Mouse (Mus musculus) ES-E14 (cell line): ENCODE data around the gene Yeats4. TPM values are rescaled to one million over a fixed set of nuclear protein-coding genes. Genes with fewer than 3 reads are reported as not detected.

Experiments
- DNase-seq: peaks from one replicate; pipeline ENCODE4 v3.0.0-alpha.2; 2013; ENCODE audit warnings: low read depth, low spot score
- H3K27ac ChIP-seq: 2 replicates; pipeline ENCODE4 v1.5.1; 2012; ENCODE audit warnings: low read depth, mild to moderate bottlenecking, low read length, moderate library complexity, mixed read lengths; ENCODE audit not compliant: poor library complexity, insufficient read depth, severe bottlenecking
- H3K36me3 ChIP-seq: 2 replicates; pipeline ENCODE4 v1.6.1; 2012; ENCODE audit warnings: mild to moderate bottlenecking, low read length, moderate library complexity, mixed read lengths; ENCODE audit not compliant: control insufficient read depth, poor library complexity, insufficient read depth, severe bottlenecking
- H3K4me1 ChIP-seq, 2 experiments: fragments of 150-350 bp in 1 of 2; sonication (generic) in 1 of 2; 2 replicates each; pipeline ENCODE4 v1.6.1; 2012; ENCODE audit warnings: low read length in 2 of 2, mild to moderate bottlenecking in 1 of 2, mixed read lengths in 1 of 2; ENCODE audit not compliant: control insufficient read depth in 2 of 2, insufficient read depth in 2 of 2, poor library complexity in 1 of 2
- H3K4me3 ChIP-seq, 2 experiments: fragments of 150-350 bp in 1 of 2; sonication (generic) in 1 of 2; 2 replicates each; pipeline ENCODE4 v1.5.1; 2012; ENCODE audit warnings: low read length in 2 of 2, low read depth in 1 of 2, mild to moderate bottlenecking in 1 of 2, mixed read lengths in 1 of 2; ENCODE audit not compliant: insufficient read depth in 1 of 2, poor library complexity in 1 of 2, severe bottlenecking in 1 of 2
- H3K9ac ChIP-seq: 2 replicates; pipeline ENCODE4 v1.6.1; 2012; ENCODE audit warnings: low read depth, mild to moderate bottlenecking, low read length, mixed read lengths; ENCODE audit not compliant: poor library complexity, insufficient read depth, severe bottlenecking
- H3K9me3 ChIP-seq: fragments of 150-350 bp; sonication (generic); 2 replicates; pipeline ENCODE4 v1.6.1; 2012; ENCODE audit warnings: low read depth, mild to moderate bottlenecking, low read length; ENCODE audit not compliant: control insufficient read depth, insufficient read depth
- CHD2 ChIP-seq: IDR thresholded peaks from 2 replicates; pipeline ENCODE4 v1.6.1; 2014; ENCODE audit warnings: mild to moderate bottlenecking, low read depth, low read length, inconsistent platforms
- HCFC1 ChIP-seq: IDR thresholded peaks from 2 replicates; pipeline ENCODE4 v1.6.1; 2012; ENCODE audit warnings: low read length, inconsistent platforms, borderline replicate concordance; ENCODE audit not compliant: insufficient read depth
- MAFK ChIP-seq: IDR thresholded peaks from 2 replicates; pipeline ENCODE4 v1.6.1; 2014; ENCODE audit warnings: mild to moderate bottlenecking, low read depth, low read length, inconsistent platforms; ENCODE audit not compliant: insufficient read depth
- ZC3H11A ChIP-seq: IDR thresholded peaks from 2 replicates; pipeline ENCODE4 v1.6.1; 2012; ENCODE audit warnings: low read depth, mild to moderate bottlenecking, inconsistent platforms, low read length, borderline replicate concordance
- ZNF384 ChIP-seq: IDR thresholded peaks from 2 replicates; pipeline ENCODE4 v1.6.1; 2012; ENCODE audit warnings: low read depth, low read length, inconsistent platforms
- in situ Hi-C, 2 experiments: fragments of 600-800 bp; cut with MboI; formaldehyde crosslinking; loops; one replicate each; pipeline ENCODE4 v1.15.1; 2025; ENCODE audit warnings: low sequenced_read_pairs in 2 of 2, inconsistent platforms in 1 of 2; ENCODE audit not compliant: unreplicated experiment in 2 of 2
- total RNA-seq: library from RNA; depleted of rRNA; stranded (reverse); fragments of 300-350 nt; gene quantifications from 2 replicates; pipeline ENCODE4 v1.2.3, GENCODE M21; 2012

Gene Yeats4
- total RNA-seq, 1 experiment, result 47.3 TPM

GRCm38 (mm10) chr10:117216793-117217192 lies 7.5 kb downstream of the Yeats4 start:
- no peak overlapping the region for H3K9ac ChIP-seq
- in situ Hi-C loops, result no loop called here
- H3K4me3 ChIP-seq, result no peak overlapping the region
- TF ChIP-seq ZC3H11A (no peak; the same call in 1 of the 2 replicates), CHD2 (no peak), ZNF384 (no peak), MAFK (no peak), HCFC1 (no peak)
- no peak for DNase-seq
- peaks cover 0 to 2% of the 10 kb centered on the region in 2 experiments; a peak in 1 of 4 replicates for H3K4me1 ChIP-seq
- H3K27ac ChIP-seq, result no peak overlapping the region
- H3K36me3 ChIP-seq, result peaks cover 32% of the 10 kb centered on the region
- no peaks in the 10 kb centered on the region for H3K9me3 ChIP-seq

GRCm38 (mm10) chr10:117216132-117216495 lies 8.2 kb downstream of the Yeats4 start:
- Histone ChIP-seq H3K9ac (no peak overlapping the region), H3K4me3 (no peak overlapping the region), H3K9me3 (no peaks in the 10 kb centered on the region), H3K36me3 (peaks cover 27% of the 10 kb centered on the region), H3K27ac (no peak overlapping the region), H3K4me1 (peaks cover 0 to 2% of the 10 kb centered on the region in 2 experiments; a peak in 1 of 4 replicates)
- no peak for DNase-seq
- TF ChIP-seq CHD2 (no peak), MAFK (no peak), ZNF384 (no peak), ZC3H11A (no peak), HCFC1 (no peak)
- in situ Hi-C loops, result no loop called here

- in situ Hi-C loops, result no loop called here
These were observed 8.7 kb downstream of the Yeats4 start for GRCm38 (mm10) chr10:117215409-117216131.

GRCm38 (mm10) chr10:117211023-117211422 lies 13.3 kb downstream of the Yeats4 start:
- Histone ChIP-seq H3K4me1 (peaks cover 0 to 5% of the 10 kb centered on the region in 2 experiments; a peak in 2 of 4 replicates), H3K36me3 (peaks cover 12% of the 10 kb centered on the region), H3K9me3 (no peaks in the 10 kb centered on the region), H3K9ac (no peak overlapping the region), H3K4me3 (no peak overlapping the region), H3K27ac (no peak overlapping the region)
- no peak for DNase-seq
- in situ Hi-C loops, result no loop called here
- TF ChIP-seq CHD2 (no peak), HCFC1 (no peak), ZNF384 (no peak), MAFK (no peak), ZC3H11A (no peak)

More at GRCm38 (mm10) chr10:117215409-117216131, 8.7 kb downstream of the Yeats4 start:
- TF ChIP-seq HCFC1 (no peak), ZC3H11A (no peak), CHD2 (no peak), MAFK (no peak), ZNF384 (no peak)
- Histone ChIP-seq H3K9me3 (no peaks in the 10 kb centered on the region), H3K9ac (no peak overlapping the region), H3K4me3 (no peak overlapping the region), H3K4me1 (peaks cover 0 to 2% of the 10 kb centered on the region in 2 experiments; a peak in 1 of 4 replicates), H3K27ac (no peak overlapping the region), H3K36me3 (peaks cover 22% of the 10 kb centered on the region)
- DNase-seq, result no peak
